Mouse (Mus musculus) small intestine, adult 2 months (tissue): ENCODE measurements around the gene Hdc.

Experiments used
- CTCF ChIP-seq: fragments of 200-500 bp; IDR thresholded peaks from 2 replicates; pipeline ENCODE4 v1.5.1; 2012; ENCODE audit warnings: low read depth, mild to moderate bottlenecking, control low read depth, inconsistent platforms, low read length, moderate library complexity, mixed read lengths; ENCODE audit not compliant: insufficient replicate concordance, insufficient read length; ENCODE audit errors: extremely low read depth
- POLR2A ChIP-seq: fragments of 200-500 bp; IDR thresholded peaks from 2 replicates; pipeline ENCODE4 v1.6.1; 2012; ENCODE audit warnings: low read depth, mild to moderate bottlenecking, control low read depth, inconsistent platforms, low read length, moderate library complexity

DNA sequence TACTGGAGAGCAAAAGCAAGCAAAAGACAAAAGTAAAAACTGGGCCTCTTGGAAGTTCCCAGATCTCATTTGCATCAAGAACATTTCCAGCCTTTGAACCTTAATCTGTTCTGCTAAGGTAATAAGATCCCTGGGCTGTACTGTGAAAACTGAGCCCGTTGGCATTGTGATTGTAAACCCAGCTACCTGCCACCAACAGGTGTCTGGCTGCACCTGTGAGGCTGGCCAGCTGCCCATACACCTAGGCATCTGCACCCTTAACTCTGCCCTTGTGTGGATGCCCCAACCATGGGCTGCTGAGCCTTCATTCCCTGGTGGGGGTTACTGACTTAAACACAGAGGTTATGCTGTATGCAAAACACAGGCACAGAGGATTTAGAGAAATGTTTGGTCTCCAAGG, 46.9 kb downstream of the Hdc start:
- TF ChIP-seq CTCF (no peak), POLR2A (no peak)
